Mouse (Mus musculus): ENCODE measurements around the gene Yap1.

GRCm38 (mm10) chr9:8001352-8001751 lies 3.0 kb downstream of the Yap1 start:
- TF ChIP-seq CTCF (IDR thresholded peaks at IDR 0.05; ENCODE audit: borderline replicate concordance, extremely low read depth, insufficient read depth, insufficient read length) (no peak), POLR2A (IDR thresholded peaks at IDR 0.05; ENCODE audit: borderline replicate concordance, extremely low read depth, insufficient read depth, insufficient read length, poor library complexity, severe bottlenecking) (no peak)

Data from brain, embryonic 14.5 days (tissue).